Mouse (Mus musculus): Measurements from ENCODE around the gene Rnf187. TPM values are rescaled to one million over a fixed set of nuclear protein-coding genes. Genes with fewer than 3 reads are reported as not detected.

Gene Rnf187
- polyA plus RNA-seq, 1 experiment from 2014 or later = 211 TPM

GRCm38 (mm10) chr11:58970831-58971530 is 32.3 kb upstream of the Rnf187 start:
- H3K27me3 ChIP-seq (ENCODE audit: control insufficient read depth, insufficient read depth, low read length) = no peaks in the 10 kb centered on the region
- H3K4me3 ChIP-seq (ENCODE audit: low read depth, low read length) = no peak overlapping the region
- H3K9ac ChIP-seq (replicated peaks; ENCODE audit: low read depth, low read length) = no peak overlapping the region
- no peak overlapping the region for H3K27ac ChIP-seq (ENCODE audit: low read length)
- no peaks in the 10 kb centered on the region; the same call in 1 of the 2 replicates for H3K36me3 ChIP-seq (ENCODE audit: control insufficient read depth, insufficient read depth, low read length)
- H3K4me1 ChIP-seq (ENCODE audit: control insufficient read depth, insufficient read depth, low read length) = no peaks in the 10 kb centered on the region
- H3K4me2 ChIP-seq (replicated peaks; ENCODE audit: low read depth, low read length) = no peak overlapping the region
- 88% methylated on average over 21 of the region's 21 CpGs for WGBS
- no peaks in the 10 kb centered on the region for H3K9me3 ChIP-seq (ENCODE audit: control insufficient read depth, low read depth, low read length)
- no peak for ATAC-seq (ENCODE audit: insufficient number of reproducible peaks, insufficient read depth, low FRiP score, low read depth)

GRCm38 (mm10) chr11:58969659-58970058 is 30.9 kb upstream of the Rnf187 start:
- no peaks in the 10 kb centered on the region; the same call in 1 of the 2 replicates for H3K36me3 ChIP-seq (ENCODE audit: control insufficient read depth, insufficient read depth, low read length)
- ATAC-seq (ENCODE audit: insufficient number of reproducible peaks, insufficient read depth, low FRiP score, low read depth) = no peak
- no peak overlapping the region for H3K4me2 ChIP-seq (replicated peaks; ENCODE audit: low read depth, low read length)
- no peak overlapping the region for H3K27ac ChIP-seq (ENCODE audit: low read length)
- no peaks in the 10 kb centered on the region for H3K27me3 ChIP-seq (ENCODE audit: control insufficient read depth, insufficient read depth, low read length)
- H3K9ac ChIP-seq (replicated peaks; ENCODE audit: low read depth, low read length) = no peak overlapping the region
- H3K4me3 ChIP-seq (ENCODE audit: low read depth, low read length) = no peak overlapping the region
- H3K4me1 ChIP-seq (ENCODE audit: control insufficient read depth, insufficient read depth, low read length) = no peaks in the 10 kb centered on the region
- 58% methylated on average over 6 of the region's 6 CpGs for WGBS
- H3K9me3 ChIP-seq (ENCODE audit: control insufficient read depth, low read depth, low read length) = no peaks in the 10 kb centered on the region

- 77% methylated on average over 8 of the region's 8 CpGs for WGBS
- no peaks in the 10 kb centered on the region for H3K9me3 ChIP-seq (ENCODE audit: control insufficient read depth, low read depth, low read length)
- H3K4me3 ChIP-seq (ENCODE audit: low read depth, low read length) = no peak overlapping the region
- H3K27ac ChIP-seq (ENCODE audit: low read length) = no peak overlapping the region
- no peak overlapping the region for H3K4me2 ChIP-seq (replicated peaks; ENCODE audit: low read depth, low read length)
- no peaks in the 10 kb centered on the region for H3K4me1 ChIP-seq (ENCODE audit: control insufficient read depth, insufficient read depth, low read length)
- H3K36me3 ChIP-seq (ENCODE audit: control insufficient read depth, insufficient read depth, low read length) = no peaks in the 10 kb centered on the region; the same call in 1 of the 2 replicates
- no peak for ATAC-seq (ENCODE audit: insufficient number of reproducible peaks, insufficient read depth, low FRiP score, low read depth)
- no peak overlapping the region for H3K9ac ChIP-seq (replicated peaks; ENCODE audit: low read depth, low read length)
- no peaks in the 10 kb centered on the region for H3K27me3 ChIP-seq (ENCODE audit: control insufficient read depth, insufficient read depth, low read length)
These were observed 30.3 kb upstream of the Rnf187 start for GRCm38 (mm10) chr11:58969027-58969426.

GRCm38 (mm10) chr11:58968551-58968950 is 29.8 kb upstream of the Rnf187 start:
- Histone ChIP-seq H3K36me3 (ENCODE audit: control insufficient read depth, insufficient read depth, low read length) (no peaks in the 10 kb centered on the region; the same call in 1 of the 2 replicates), H3K4me2 (replicated peaks; ENCODE audit: low read depth, low read length) (no peak overlapping the region), H3K27ac (ENCODE audit: low read length) (no peak overlapping the region), H3K27me3 (ENCODE audit: control insufficient read depth, insufficient read depth, low read length) (no peaks in the 10 kb centered on the region), H3K9ac (replicated peaks; ENCODE audit: low read depth, low read length) (no peak overlapping the region), H3K4me3 (ENCODE audit: low read depth, low read length) (no peak overlapping the region), H3K4me1 (ENCODE audit: control insufficient read depth, insufficient read depth, low read length) (no peaks in the 10 kb centered on the region), H3K9me3 (ENCODE audit: control insufficient read depth, low read depth, low read length) (no peaks in the 10 kb centered on the region)
- 84% methylated on average over 7 of the region's 7 CpGs for WGBS
- ATAC-seq (ENCODE audit: insufficient number of reproducible peaks, insufficient read depth, low FRiP score, low read depth) = no peak

- no peak overlapping the region for H3K4me3 ChIP-seq (ENCODE audit: low read depth, low read length)
- no peak overlapping the region for H3K27ac ChIP-seq (ENCODE audit: low read length)
- no peaks in the 10 kb centered on the region for H3K27me3 ChIP-seq (ENCODE audit: control insufficient read depth, insufficient read depth, low read length)
- 100% methylated on average over 1 of the region's 1 CpGs for WGBS
- ATAC-seq (ENCODE audit: insufficient number of reproducible peaks, insufficient read depth, low FRiP score, low read depth) = no peak
- no peaks in the 10 kb centered on the region for H3K4me1 ChIP-seq (ENCODE audit: control insufficient read depth, insufficient read depth, low read length)
- no peaks in the 10 kb centered on the region; the same call in 1 of the 2 replicates for H3K36me3 ChIP-seq (ENCODE audit: control insufficient read depth, insufficient read depth, low read length)
- no peak overlapping the region for H3K4me2 ChIP-seq (replicated peaks; ENCODE audit: low read depth, low read length)
- no peaks in the 10 kb centered on the region for H3K9me3 ChIP-seq (ENCODE audit: control insufficient read depth, low read depth, low read length)
- H3K9ac ChIP-seq (replicated peaks; ENCODE audit: low read depth, low read length) = no peak overlapping the region
These were observed 28.6 kb upstream of the Rnf187 start for GRCm38 (mm10) chr11:58967346-58967745.

GRCm38 (mm10) chr11:58965001-58965760 is 26.5 kb upstream of the Rnf187 start:
- peaks cover 4% of the 10 kb centered on the region; the same call in 1 of the 2 replicates for H3K9me3 ChIP-seq (ENCODE audit: control insufficient read depth, low read depth, low read length)
- H3K27me3 ChIP-seq (ENCODE audit: control insufficient read depth, insufficient read depth, low read length) = 0 out of 2 replicates have a peak, but pooled peaks cover 3% of the 10 kb centered on the region
- whole genome bisulfite sequencing = 43% methylated on average over 12 of the region's 12 CpGs
- H3K4me2 ChIP-seq (replicated peaks; ENCODE audit: low read depth, low read length) = no peak overlapping the region
- no peak overlapping the region for H3K9ac ChIP-seq (replicated peaks; ENCODE audit: low read depth, low read length)
- no peaks in the 10 kb centered on the region for H3K36me3 ChIP-seq (ENCODE audit: control insufficient read depth, insufficient read depth, low read length)
- no peak overlapping the region for H3K27ac ChIP-seq (ENCODE audit: low read length)
- H3K4me1 ChIP-seq (ENCODE audit: control insufficient read depth, insufficient read depth, low read length) = no peaks in the 10 kb centered on the region
- H3K4me3 ChIP-seq (ENCODE audit: low read depth, low read length) = no peak overlapping the region
- no peak for ATAC-seq (ENCODE audit: insufficient number of reproducible peaks, insufficient read depth, low FRiP score, low read depth)

- 84% methylated on average over 7 of the region's 7 CpGs for whole genome bisulfite sequencing
- Histone ChIP-seq H3K36me3 (ENCODE audit: control insufficient read depth, insufficient read depth, low read length) (no peaks in the 10 kb centered on the region), H3K9me3 (ENCODE audit: control insufficient read depth, low read depth, low read length) (peaks cover 4% of the 10 kb centered on the region; the same call in 1 of the 2 replicates), H3K9ac (replicated peaks; ENCODE audit: low read depth, low read length) (no peak overlapping the region), H3K27ac (ENCODE audit: low read length) (no peak overlapping the region), H3K4me1 (ENCODE audit: control insufficient read depth, insufficient read depth, low read length) (peaks cover 6% of the 10 kb centered on the region), H3K27me3 (ENCODE audit: control insufficient read depth, insufficient read depth, low read length) (0 out of 2 replicates have a peak, but pooled peaks cover 3% of the 10 kb centered on the region), H3K4me3 (ENCODE audit: low read depth, low read length) (no peak overlapping the region), H3K4me2 (replicated peaks; ENCODE audit: low read depth, low read length) (no peak overlapping the region)
- ATAC-seq (ENCODE audit: insufficient number of reproducible peaks, insufficient read depth, low FRiP score, low read depth) = no peak
These were observed 25.5 kb upstream of the Rnf187 start for GRCm38 (mm10) chr11:58964216-58964615.

GRCm38 (mm10) chr11:58963543-58963942 is 24.8 kb upstream of the Rnf187 start:
- no peak for ATAC-seq (ENCODE audit: insufficient number of reproducible peaks, insufficient read depth, low FRiP score, low read depth)
- Histone ChIP-seq H3K4me3 (ENCODE audit: low read depth, low read length) (no peak overlapping the region), H3K36me3 (ENCODE audit: control insufficient read depth, insufficient read depth, low read length) (no peaks in the 10 kb centered on the region), H3K27ac (ENCODE audit: low read length) (no peak overlapping the region), H3K9me3 (ENCODE audit: control insufficient read depth, low read depth, low read length) (peaks cover 4% of the 10 kb centered on the region; the same call in 1 of the 2 replicates), H3K9ac (replicated peaks; ENCODE audit: low read depth, low read length) (no peak overlapping the region), H3K4me1 (ENCODE audit: control insufficient read depth, insufficient read depth, low read length) (peaks cover 7% of the 10 kb centered on the region), H3K27me3 (ENCODE audit: control insufficient read depth, insufficient read depth, low read length) (0 out of 2 replicates have a peak, but pooled peaks cover 3% of the 10 kb centered on the region), H3K4me2 (replicated peaks; ENCODE audit: low read depth, low read length) (no peak overlapping the region)
- WGBS = 37% methylated on average over 17 of the region's 17 CpGs

Data from stomach, embryonic 14.5 days (tissue).